Mouse (Mus musculus) limb, embryonic 13.5 days (tissue): Measurements from ENCODE around the gene Jade1. TPM values are rescaled to one million over a fixed set of nuclear protein-coding genes. Genes with fewer than 3 reads are reported as not detected.

Source experiments
- ATAC-seq: fragments of 200-750 bp; cut with Nextera tagmentation; 2 replicates; pipeline ENCODE4 v1.8.0; 2017; ENCODE audit warnings: low read depth, moderate number of reproducible peaks, moderate TSS enrichment; ENCODE audit not compliant: low FRiP score
- H3K27ac ChIP-seq: fragments of 300-500 bp; sonication (generic); 2 replicates; pipeline ENCODE4 v1.5.1; 2015; ENCODE audit warnings: inconsistent platforms, mild to moderate bottlenecking, moderate library complexity
- H3K27me3 ChIP-seq: fragments of 300-500 bp; sonication (generic); 2 replicates; pipeline ENCODE4 v1.6.1; 2015; ENCODE audit warnings: mild to moderate bottlenecking, inconsistent platforms
- H3K36me3 ChIP-seq: fragments of 300-500 bp; sonication (generic); 2 replicates; pipeline ENCODE4 v1.6.1; 2015; ENCODE audit warnings: inconsistent platforms, mild to moderate bottlenecking, moderate library complexity
- H3K4me1 ChIP-seq: fragments of 300-500 bp; sonication (generic); 2 replicates; pipeline ENCODE4 v1.6.1; 2015; ENCODE audit warnings: inconsistent platforms
- H3K4me2 ChIP-seq: fragments of 300-500 bp; sonication (generic); replicated peaks from 2 replicates; pipeline ENCODE4 v1.6.1; 2015; ENCODE audit warnings: inconsistent platforms, mild to moderate bottlenecking, moderate library complexity
- H3K4me3 ChIP-seq: fragments of 300-500 bp; sonication (generic); 2 replicates; pipeline ENCODE4 v1.5.1; 2015; ENCODE audit warnings: moderate library complexity, mild to moderate bottlenecking, inconsistent platforms
- H3K9ac ChIP-seq: fragments of 300-500 bp; sonication (generic); 2 replicates; pipeline ENCODE4 v1.6.1; 2015; ENCODE audit warnings: mild to moderate bottlenecking, inconsistent platforms
- H3K9me3 ChIP-seq: fragments of 300-500 bp; sonication (generic); 2 replicates; pipeline ENCODE4 v1.6.1; 2016; ENCODE audit warnings: inconsistent platforms
- WGBS: fragments of 180-500 bp; shearing (Covaris S2); methylation state at CpG from one replicate; pipeline ENCODE4 v1.1.7; 2015; 5-methylcytosine and 5-hydroxymethylcytosine counted together
- polyA plus RNA-seq: library from polyadenylated mRNA; unstranded; fragments of >200 nt; fragmentation: Nextera tagmentation; extraction: Ambion mirVana; gene quantifications from 2 replicates; pipeline ENCODE4 v1.2.1, GENCODE M21; 2015

The Jade1 gene
- polyA plus RNA-seq, 1 experiment from 2014 or later, result 11.4 TPM

DNA sequence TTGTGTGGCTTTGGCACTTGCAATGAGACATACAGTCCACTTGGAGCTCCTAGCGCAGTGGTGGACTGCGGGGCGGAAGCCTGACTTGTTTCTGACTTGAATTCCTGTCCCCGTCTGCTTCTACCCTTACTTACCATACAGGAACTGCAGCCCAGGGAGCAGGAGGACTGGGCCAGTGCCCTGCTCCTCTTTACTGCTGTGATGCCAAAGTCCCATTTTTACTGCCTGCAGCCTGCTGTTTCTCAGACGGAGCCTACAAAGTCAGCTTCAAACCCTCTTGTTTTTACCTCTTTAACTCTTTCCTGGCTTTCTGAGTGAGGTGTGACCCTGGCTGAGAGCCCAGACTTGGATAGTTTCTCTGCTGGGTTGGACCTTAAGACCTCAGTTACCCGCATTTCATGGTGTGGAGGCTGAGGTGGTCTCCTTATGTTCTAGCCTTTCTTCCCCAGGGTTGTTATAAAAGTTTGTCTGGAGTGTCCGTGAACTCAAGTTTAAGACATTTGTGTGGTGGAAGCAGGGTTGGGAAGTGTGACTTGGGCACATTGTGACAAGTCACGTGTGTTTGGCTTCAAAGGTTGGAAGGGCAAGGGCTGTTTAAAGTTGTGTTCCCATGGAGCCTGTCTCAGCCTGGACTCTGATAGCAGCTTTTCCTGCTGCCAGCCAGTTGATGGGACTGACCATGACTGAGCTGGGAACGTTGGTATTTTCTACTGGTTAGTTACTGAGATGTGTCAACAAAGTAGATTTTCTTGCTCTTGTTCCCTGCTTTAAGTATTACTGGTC lies 38.8 kb downstream of the Jade1 start:
- Histone ChIP-seq H3K27ac (no peak overlapping the region), H3K4me2 (no peak overlapping the region), H3K27me3 (peaks cover 2% of the 10 kb centered on the region; the same call in 1 of the 2 replicates), H3K4me1 (peaks cover 11% of the 10 kb centered on the region), H3K36me3 (peaks cover 63% of the 10 kb centered on the region), H3K9ac (no peak overlapping the region), H3K4me3 (no peak overlapping the region), H3K9me3 (no peaks in the 10 kb centered on the region)
- ATAC-seq, result no peak
- WGBS, result 66% methylated on average over 9 of the region's 9 CpGs

DNA sequence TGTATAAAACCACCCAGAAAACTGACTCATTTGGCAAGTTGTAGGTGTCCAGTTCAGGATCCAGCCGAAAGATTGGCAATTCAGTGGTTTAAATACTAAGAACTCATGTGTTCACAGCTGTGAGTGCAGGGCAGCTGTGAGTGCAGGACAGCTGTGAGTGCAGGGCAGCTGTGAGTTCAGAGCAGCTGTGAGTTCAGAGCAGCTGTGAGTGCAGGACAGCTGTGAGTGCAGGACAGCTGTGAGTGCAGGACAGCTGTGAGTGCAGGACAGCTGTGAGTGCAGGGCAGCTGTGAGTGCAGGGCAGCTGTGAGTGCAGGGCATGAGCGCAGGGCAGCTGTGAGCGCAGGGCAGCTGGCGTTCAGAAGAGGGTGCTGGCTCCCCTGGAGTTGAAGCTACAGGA lies 39.5 kb downstream of the Jade1 start:
- Histone ChIP-seq H3K4me3 (no peak overlapping the region), H3K4me2 (no peak overlapping the region), H3K36me3 (peaks cover 68% of the 10 kb centered on the region), H3K9ac (no peak overlapping the region), H3K9me3 (no peaks in the 10 kb centered on the region), H3K4me1 (peaks cover 6% of the 10 kb centered on the region), H3K27me3 (peaks cover 2% of the 10 kb centered on the region; the same call in 1 of the 2 replicates), H3K27ac (no peak overlapping the region)
- no peak for ATAC-seq
- WGBS, result 98% methylated on average over 4 of the region's 4 CpGs

DNA sequence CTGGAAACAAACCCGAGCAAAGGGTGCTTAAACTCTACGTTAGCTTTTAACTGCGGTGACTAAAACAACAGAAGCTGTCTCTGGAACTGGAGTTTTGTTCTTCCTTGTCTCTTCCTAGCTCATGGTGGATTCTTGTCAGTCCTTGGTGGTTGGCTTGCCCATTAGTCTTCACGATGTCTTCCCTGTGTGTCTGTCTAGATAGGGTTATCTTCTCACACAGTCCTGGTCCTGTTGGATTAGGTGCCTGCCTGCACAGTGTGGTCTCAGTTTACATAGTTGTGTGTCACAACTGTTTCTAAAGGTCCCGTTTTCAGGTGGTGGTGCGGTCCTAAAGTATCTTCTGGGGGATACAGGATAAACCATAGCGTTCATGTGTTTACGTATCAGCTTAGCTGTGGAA lies 41.5 kb downstream of the Jade1 start:
- Histone ChIP-seq H3K4me2 (no peak overlapping the region), H3K27me3 (no peaks in the 10 kb centered on the region), H3K36me3 (peaks cover 70% of the 10 kb centered on the region), H3K4me1 (peaks cover 6% of the 10 kb centered on the region), H3K27ac (no peak overlapping the region), H3K9ac (no peak overlapping the region), H3K9me3 (no peaks in the 10 kb centered on the region), H3K4me3 (no peak overlapping the region)
- WGBS, result 96% methylated on average over 8 of the region's 8 CpGs
- ATAC-seq, result no peak

DNA sequence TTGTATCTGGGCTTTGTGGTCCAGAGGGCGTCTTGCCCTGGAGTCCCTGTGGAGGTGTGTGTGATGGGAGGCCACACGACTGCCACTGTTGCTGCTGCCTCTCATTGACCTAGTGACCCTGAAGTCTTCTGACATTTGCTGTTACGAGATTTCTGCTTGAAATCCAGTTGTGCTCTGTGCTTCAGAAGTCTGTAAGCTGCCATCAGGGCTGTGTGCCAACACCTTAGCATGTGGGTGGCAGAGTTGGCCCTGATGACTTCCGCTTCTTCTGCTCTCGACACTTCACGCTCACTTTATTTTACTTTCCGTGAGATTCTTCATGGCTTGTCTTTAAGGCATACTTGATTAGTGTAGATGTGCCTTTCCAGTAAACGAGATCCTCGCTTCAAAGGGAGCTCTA lies 42.9 kb downstream of the Jade1 start:
- no peak for ATAC-seq
- H3K36me3 ChIP-seq, result peaks cover 65% of the 10 kb centered on the region
- no peaks in the 10 kb centered on the region for H3K9me3 ChIP-seq
- H3K27ac ChIP-seq, result no peak overlapping the region
- H3K9ac ChIP-seq, result no peak overlapping the region
- WGBS, result 66% methylated on average over 9 of the region's 9 CpGs
- H3K4me2 ChIP-seq, result no peak overlapping the region
- peaks cover 15% of the 10 kb centered on the region for H3K4me1 ChIP-seq
- H3K4me3 ChIP-seq, result no peak overlapping the region
- H3K27me3 ChIP-seq, result no peaks in the 10 kb centered on the region

DNA sequence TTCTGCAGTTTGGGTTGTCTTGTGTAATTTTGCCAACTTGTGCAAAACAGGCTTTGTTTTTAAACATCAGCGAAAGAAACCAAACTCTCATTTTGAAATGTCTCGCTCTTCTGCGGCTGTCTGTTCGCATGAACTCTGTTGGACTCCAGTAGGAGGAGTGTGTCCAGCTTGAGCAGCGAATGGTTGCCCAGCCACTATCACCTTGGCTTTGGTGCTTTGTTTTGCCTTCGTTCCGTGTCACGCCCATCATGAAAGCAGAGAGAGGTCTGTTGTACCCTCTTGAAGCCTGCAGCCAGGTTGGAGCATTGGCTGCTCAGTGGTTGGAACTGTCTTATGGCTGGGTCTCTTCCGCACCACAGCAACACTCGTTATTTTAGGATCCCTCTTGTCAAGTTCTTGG lies 43.7 kb downstream of the Jade1 start:
- 92% methylated on average over 10 of the region's 10 CpGs for WGBS
- Histone ChIP-seq H3K4me2 (no peak overlapping the region), H3K9ac (no peak overlapping the region), H3K4me3 (no peak overlapping the region), H3K9me3 (no peaks in the 10 kb centered on the region), H3K36me3 (peaks cover 58% of the 10 kb centered on the region), H3K27ac (no peak overlapping the region), H3K27me3 (no peaks in the 10 kb centered on the region), H3K4me1 (peaks cover 18% of the 10 kb centered on the region)
- no peak for ATAC-seq

DNA sequence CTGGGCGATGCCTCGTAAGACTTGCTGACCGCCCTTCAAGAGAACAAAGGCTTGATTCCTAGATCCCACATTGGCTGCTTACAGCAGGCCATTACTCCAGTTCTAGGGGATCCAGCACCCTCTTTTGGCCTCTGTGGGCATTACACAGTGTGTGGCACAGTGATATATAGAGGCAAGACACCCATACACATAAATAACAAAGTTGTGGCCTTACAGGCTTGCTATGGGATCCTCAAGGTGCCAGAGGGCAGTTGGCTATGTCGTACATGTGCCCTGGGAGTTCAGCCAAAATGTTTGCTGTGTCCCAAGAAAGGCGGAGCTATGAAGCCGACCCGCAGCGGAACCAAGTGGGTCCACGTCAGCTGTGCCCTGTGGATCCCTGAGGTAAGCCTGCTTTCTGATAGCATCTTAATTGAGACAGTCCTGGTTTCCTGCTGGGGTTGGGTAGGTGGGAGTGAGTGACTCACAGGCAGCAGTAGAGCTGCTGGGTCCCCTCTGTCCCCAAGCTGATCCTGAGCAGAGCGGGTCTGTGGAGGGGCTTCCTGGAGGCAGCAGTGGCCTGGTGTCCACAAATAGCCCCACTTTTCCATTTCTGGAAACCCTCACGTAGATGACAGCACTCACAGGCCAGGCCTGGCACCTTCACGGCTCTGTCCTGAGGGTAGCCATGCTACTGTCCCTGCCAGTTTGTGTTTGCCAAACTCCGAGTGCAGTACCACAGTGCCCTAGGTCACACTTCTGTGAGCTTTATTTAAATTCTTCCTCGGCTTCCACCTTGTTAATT lies 44.5 kb downstream of the Jade1 start:
- Histone ChIP-seq H3K4me2 (no peak overlapping the region), H3K36me3 (peaks cover 59% of the 10 kb centered on the region), H3K4me3 (no peak overlapping the region), H3K9me3 (no peaks in the 10 kb centered on the region), H3K4me1 (peaks cover 19% of the 10 kb centered on the region), H3K27me3 (no peaks in the 10 kb centered on the region), H3K9ac (no peak overlapping the region), H3K27ac (no peak overlapping the region)
- ATAC-seq, result no peak
- 85% methylated on average over 14 of the region's 14 CpGs for WGBS

DNA sequence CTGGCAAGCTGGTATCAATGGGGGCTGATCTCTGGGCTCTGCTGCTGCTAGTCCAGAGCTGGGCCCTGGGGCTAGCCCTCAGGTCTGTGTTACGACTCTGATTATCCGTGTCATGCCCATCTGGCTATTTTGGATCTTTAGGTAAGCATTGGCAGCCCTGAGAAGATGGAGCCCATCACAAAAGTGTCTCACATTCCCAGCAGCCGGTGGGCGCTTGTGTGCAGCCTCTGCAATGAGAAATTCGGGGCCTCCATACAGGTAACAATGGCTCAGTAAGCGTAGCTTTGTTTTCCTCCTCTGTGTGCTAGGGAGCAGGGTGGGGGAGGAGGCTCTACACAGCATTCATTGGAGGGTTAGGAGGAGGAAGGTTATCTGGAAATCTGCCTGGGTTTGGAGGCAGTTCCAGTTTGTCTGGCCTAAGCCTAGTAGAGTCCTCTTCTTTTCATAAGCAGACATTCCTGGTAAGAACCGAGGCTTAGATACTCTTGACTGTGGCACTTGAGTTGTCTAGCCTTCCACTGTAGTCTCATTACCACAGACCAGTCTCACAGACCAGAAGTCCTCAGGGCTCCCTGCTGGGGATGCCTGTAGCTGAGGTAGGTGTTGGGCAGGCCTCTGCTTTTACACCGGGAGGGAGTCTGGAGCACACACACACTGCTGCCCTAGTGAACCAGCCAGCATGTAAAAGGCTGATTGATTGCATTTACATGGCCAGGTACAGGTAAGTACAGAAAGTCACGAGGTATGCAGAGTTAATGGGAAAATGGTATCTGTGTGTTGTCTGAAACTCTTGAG lies 45.9 kb downstream of the Jade1 start:
- no peaks in the 10 kb centered on the region for H3K9me3 ChIP-seq
- H3K27me3 ChIP-seq, result no peaks in the 10 kb centered on the region
- H3K36me3 ChIP-seq, result peaks cover 55% of the 10 kb centered on the region
- ATAC-seq, result no peak
- peaks cover 19% of the 10 kb centered on the region for H3K4me1 ChIP-seq
- no peak overlapping the region for H3K9ac ChIP-seq
- 85% methylated on average over 9 of the region's 9 CpGs for WGBS
- no peak overlapping the region for H3K27ac ChIP-seq
- H3K4me2 ChIP-seq, result no peak overlapping the region
- H3K4me3 ChIP-seq, result no peak overlapping the region

DNA sequence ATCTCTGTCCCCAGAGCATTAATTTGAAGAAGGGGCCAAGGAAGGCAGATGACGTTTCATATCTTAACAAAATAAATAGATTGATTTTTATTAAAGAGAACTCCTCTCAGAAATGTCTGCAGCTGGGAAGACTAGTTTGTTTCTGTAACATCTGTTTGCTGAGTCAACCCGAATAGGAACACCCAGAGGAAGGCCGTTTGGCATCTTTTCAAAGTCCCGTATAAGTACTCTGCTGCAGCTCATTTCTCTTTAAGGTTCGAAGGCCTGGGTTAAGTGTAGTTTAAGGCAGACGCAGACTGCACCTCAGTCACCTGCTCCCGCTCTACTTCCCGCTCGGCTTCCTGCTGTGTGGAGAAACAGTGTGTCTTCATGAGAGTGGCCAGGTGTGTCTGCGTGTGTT lies 47.4 kb downstream of the Jade1 start:
- WGBS, result 26% methylated on average over 10 of the region's 10 CpGs
- Histone ChIP-seq H3K27ac (no peak overlapping the region), H3K36me3 (peaks cover 41% of the 10 kb centered on the region)

DNA sequence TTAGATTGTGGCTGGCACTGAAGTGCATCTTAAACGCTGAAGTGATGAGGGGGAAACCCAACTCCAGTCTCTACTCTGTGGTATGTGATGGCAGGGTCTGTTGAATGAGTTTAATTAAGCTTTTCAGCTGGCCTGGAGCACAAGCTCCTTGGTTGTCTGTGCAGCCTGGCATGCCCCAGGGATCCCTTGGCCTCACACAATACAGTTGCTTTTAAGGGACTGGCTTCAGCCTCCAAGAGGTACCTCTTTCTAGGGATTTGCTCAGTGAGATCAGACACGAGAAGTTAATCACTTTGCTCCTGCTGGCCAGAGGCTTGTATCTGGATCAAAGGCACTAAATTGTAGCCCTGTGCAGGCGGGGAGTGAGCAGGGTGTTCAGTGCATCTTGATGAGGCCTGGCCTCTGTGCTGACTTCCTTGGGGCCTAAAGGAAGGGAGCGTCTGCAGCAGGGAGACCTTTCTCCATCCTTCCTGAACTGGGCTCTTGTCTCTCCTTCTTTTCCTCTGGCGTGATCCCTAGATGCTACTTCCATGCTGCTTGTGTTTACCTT lies 48.0 kb downstream of the Jade1 start:
- H3K9ac ChIP-seq, result 0 out of 2 replicates have a peak overlapping the region, but pooled peaks have one; percentile 31
- H3K4me2 ChIP-seq, result no peak overlapping the region
- no peaks in the 10 kb centered on the region for H3K27me3 ChIP-seq
- peaks cover 19% of the 10 kb centered on the region for H3K4me1 ChIP-seq
- peaks cover 35% of the 10 kb centered on the region for H3K36me3 ChIP-seq
- no peak for ATAC-seq
- H3K4me3 ChIP-seq, result no peak overlapping the region
- no peak overlapping the region for H3K27ac ChIP-seq
- H3K9me3 ChIP-seq, result no peaks in the 10 kb centered on the region
- 34% methylated on average over 5 of the region's 5 CpGs for WGBS

More for the DNA sequence above, 47.4 kb downstream of the Jade1 start:
- no peak overlapping the region for H3K4me3 ChIP-seq
- ATAC-seq, result peak; percentile 50; the same call in 1 of the 2 replicates
- no peaks in the 10 kb centered on the region for H3K27me3 ChIP-seq
- H3K4me1 ChIP-seq, result peaks cover 19% of the 10 kb centered on the region
- no peak overlapping the region for H3K4me2 ChIP-seq
- no peaks in the 10 kb centered on the region for H3K9me3 ChIP-seq
- no peak overlapping the region for H3K9ac ChIP-seq

DNA sequence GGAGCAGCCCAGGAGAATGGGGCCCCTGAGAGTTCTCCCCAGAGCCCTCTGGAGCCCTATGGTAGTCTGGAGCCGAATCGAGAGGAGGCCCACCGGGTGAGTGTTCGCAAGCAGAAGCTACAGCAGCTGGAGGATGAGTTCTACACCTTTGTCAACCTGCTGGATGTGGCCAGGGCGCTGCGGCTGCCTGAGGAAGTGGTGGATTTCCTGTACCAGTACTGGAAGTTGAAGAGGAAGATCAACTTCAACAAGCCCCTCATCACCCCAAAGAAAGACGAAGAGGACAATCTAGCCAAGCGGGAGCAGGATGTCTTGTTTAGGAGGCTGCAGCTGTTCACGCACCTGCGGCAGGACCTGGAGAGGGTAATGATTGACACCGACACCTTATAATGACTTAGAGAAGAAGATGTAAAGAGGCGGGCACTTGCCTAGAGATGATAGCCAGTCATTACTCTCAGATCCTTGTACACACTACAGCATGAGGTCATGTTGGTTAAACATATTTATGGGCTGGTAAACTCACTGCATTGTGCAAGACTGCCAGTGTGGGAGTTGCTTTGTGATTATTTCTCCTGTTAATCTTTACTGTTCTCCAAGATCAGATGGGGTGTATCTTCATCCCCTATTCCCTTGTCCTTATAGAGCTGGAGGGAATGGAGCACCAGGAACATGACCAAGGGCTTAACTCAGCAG lies 49.2 kb downstream of the Jade1 start:
- Histone ChIP-seq H3K27me3 (no peaks in the 10 kb centered on the region), H3K4me2 (no peak overlapping the region), H3K4me1 (peaks cover 19% of the 10 kb centered on the region), H3K4me3 (no peak overlapping the region), H3K9me3 (no peaks in the 10 kb centered on the region), H3K36me3 (peaks cover 36% of the 10 kb centered on the region), H3K27ac (no peak overlapping the region), H3K9ac (no peak overlapping the region)
- WGBS, result 92% methylated on average over 12 of the region's 12 CpGs
- no peak for ATAC-seq

DNA sequence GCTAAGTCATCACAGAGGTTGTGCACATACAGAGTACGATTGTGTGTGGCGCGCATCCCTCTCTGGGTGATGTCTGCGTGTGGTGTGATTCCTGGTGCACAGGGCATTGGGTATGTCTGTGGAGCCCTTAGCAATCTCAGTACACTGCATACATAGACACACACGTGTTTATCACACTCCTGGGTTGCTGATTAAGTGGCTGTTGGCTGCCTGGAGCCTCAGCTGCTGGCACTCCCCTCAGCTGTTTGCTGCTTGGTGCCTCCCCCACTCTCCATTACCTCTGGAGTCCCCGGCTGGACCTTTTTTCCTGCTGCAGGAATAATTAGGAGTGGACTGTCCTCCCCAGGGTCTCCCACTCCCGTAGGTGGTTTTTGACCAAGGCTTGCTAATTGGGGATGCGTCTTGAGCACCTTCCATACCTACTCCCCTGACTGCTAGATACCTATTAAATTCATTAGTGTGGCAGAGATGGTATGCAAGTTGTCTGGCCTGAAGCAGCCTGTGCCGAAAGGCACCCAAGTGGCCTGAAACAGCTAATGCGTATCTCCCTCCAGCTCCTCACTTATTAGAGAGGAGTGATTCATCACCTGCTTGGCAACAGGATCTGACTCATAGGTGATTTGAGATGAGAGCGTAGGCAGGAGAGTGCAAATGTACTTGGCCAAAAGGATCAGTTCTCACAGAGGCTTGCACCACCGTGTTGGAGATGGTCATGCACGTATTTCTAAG lies 50.2 kb downstream of the Jade1 start:
- H3K27ac ChIP-seq, result no peak overlapping the region
- peak; percentile 34; the same call in 1 of the 2 replicates for ATAC-seq
- no peaks in the 10 kb centered on the region for H3K27me3 ChIP-seq
- H3K36me3 ChIP-seq, result peaks cover 42% of the 10 kb centered on the region
- no peaks in the 10 kb centered on the region for H3K9me3 ChIP-seq
- no peak overlapping the region for H3K9ac ChIP-seq
- WGBS, result 88% methylated on average over 13 of the region's 13 CpGs
- H3K4me2 ChIP-seq, result no peak overlapping the region
- H3K4me3 ChIP-seq, result no peak overlapping the region
- H3K4me1 ChIP-seq, result peaks cover 19% of the 10 kb centered on the region
